Mouse (Mus musculus) lung, adult 2 months (tissue): ENCODE measurements around the gene Gm21964.

ENCODE experiments used
- CTCF ChIP-seq: fragments of 200-500 bp; IDR thresholded peaks from 2 replicates; pipeline ENCODE4 v1.5.1; 2011; ENCODE audit warnings: mild to moderate bottlenecking, low read length, control low read depth; ENCODE audit not compliant: insufficient read depth
- POLR2A ChIP-seq: fragments of 200-500 bp; IDR thresholded peaks from 2 replicates; pipeline ENCODE4 v1.6.1; 2011; ENCODE audit warnings: low read depth, mild to moderate bottlenecking, control low read depth, low read length, borderline replicate concordance; ENCODE audit errors: extremely low read depth

DNA sequence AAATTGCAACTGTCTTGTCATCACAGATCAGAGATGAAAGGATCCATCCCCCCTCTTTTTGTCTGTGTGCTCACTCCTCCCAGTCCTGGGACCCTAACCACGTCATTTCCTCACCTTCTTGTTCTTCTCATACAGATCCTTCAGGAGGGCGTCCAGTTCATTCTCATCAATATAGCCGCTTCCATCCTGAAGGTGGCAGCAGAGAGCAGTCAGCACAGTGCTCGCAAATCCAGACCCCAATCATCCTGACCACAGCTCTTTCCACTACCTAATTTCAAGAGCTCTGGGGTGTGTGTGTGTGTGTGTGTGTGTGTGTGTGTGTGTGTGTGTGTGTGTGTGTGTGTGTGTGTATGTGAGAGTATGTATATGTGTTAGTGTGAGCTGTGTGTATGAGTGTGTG is 44.5 kb downstream of the Gm21964 start:
- TF ChIP-seq CTCF (peak; percentile 90), POLR2A (no peak)
